Mouse (Mus musculus) midbrain, postnatal 0 days (tissue): ENCODE data around the gene Mrps12. TPM values are rescaled to one million over a fixed set of nuclear protein-coding genes. Genes with fewer than 3 reads are reported as not detected.

Source experiments
- ATAC-seq: fragments of 200-750 bp; cut with Nextera tagmentation; 2 replicates; pipeline ENCODE4 v1.8.0; 2017; ENCODE audit warnings: moderate number of reproducible peaks, mild to moderate bottlenecking, moderate TSS enrichment, moderate library complexity; ENCODE audit not compliant: low FRiP score
- DNase-seq: peaks from one replicate; pipeline ENCODE4 v3.0.0-alpha.2; 2015; ENCODE audit warnings: low spot score
- H3K27ac ChIP-seq: fragments of 300-500 bp; sonication (generic); 2 replicates; pipeline ENCODE4 v1.5.1; 2014; ENCODE audit warnings: low read depth, mild to moderate bottlenecking, low read length, mixed read lengths
- H3K27me3 ChIP-seq: fragments of 300-500 bp; sonication (generic); 2 replicates; pipeline ENCODE4 v1.6.1; 2014; ENCODE audit warnings: low read length, control low read depth, mixed read lengths; ENCODE audit not compliant: insufficient read depth
- H3K36me3 ChIP-seq: fragments of 300-500 bp; sonication (generic); 2 replicates; pipeline ENCODE4 v1.6.1; 2014; ENCODE audit warnings: low read length, control low read depth, mixed read lengths; ENCODE audit not compliant: insufficient read depth
- H3K4me1 ChIP-seq: fragments of 300-500 bp; sonication (generic); 2 replicates; pipeline ENCODE4 v1.6.1; 2014; ENCODE audit warnings: mild to moderate bottlenecking, control low read depth, antibody characterized with exemption, low read length, mixed read lengths; ENCODE audit not compliant: insufficient read depth
- H3K4me2 ChIP-seq: fragments of 300-500 bp; sonication (generic); 2 replicates; pipeline ENCODE4 v1.6.1; 2014; ENCODE audit warnings: low read depth, mild to moderate bottlenecking, low read length, mixed read lengths; ENCODE audit not compliant: poor library complexity, severe bottlenecking
- H3K4me3 ChIP-seq: fragments of 300-500 bp; sonication (generic); 2 replicates; pipeline ENCODE4 v1.5.1; 2014; ENCODE audit warnings: low read depth, mild to moderate bottlenecking, low read length, moderate library complexity
- H3K9ac ChIP-seq: fragments of 300-500 bp; sonication (generic); replicated peaks from 2 replicates; pipeline ENCODE4 v1.6.1; 2014; ENCODE audit warnings: mild to moderate bottlenecking, low read length, moderate library complexity, mixed read lengths; ENCODE audit not compliant: poor library complexity, severe bottlenecking
- H3K9me3 ChIP-seq: fragments of 300-500 bp; sonication (generic); 2 replicates; pipeline ENCODE4 v1.6.1; 2016; ENCODE audit warnings: low read length, control low read depth
- CTCF ChIP-seq: IDR thresholded peaks from 2 replicates; pipeline ENCODE4 v1.5.1; 2016; ENCODE audit warnings: antibody characterized with exemption, mild to moderate bottlenecking
- WGBS: fragments of 180-500 bp; shearing (Covaris S2); extraction: QIAGEN DNeasy Blood & Tissue Kit; methylation state at CpG from one replicate; pipeline ENCODE4 v1.1.7; 2014; 5-methylcytosine and 5-hydroxymethylcytosine counted together
- polyA plus RNA-seq: library from polyadenylated mRNA; unstranded; fragments of >200 nt; fragmentation: Nextera tagmentation; extraction: Ambion mirVana; gene quantifications from 2 replicates; pipeline ENCODE4 v1.2.1, GENCODE M21; 2015
- total RNA-seq: library from RNA; depleted of rRNA; stranded (reverse); fragments of >200 nt; gene quantifications from 2 replicates; pipeline ENCODE4 v1.2.3, GENCODE M21; 2014

The Mrps12 gene
- total and polyA plus RNA-seq, 2 experiments from 2014 or later: 67.5 to 97.3 TPM

DNA sequence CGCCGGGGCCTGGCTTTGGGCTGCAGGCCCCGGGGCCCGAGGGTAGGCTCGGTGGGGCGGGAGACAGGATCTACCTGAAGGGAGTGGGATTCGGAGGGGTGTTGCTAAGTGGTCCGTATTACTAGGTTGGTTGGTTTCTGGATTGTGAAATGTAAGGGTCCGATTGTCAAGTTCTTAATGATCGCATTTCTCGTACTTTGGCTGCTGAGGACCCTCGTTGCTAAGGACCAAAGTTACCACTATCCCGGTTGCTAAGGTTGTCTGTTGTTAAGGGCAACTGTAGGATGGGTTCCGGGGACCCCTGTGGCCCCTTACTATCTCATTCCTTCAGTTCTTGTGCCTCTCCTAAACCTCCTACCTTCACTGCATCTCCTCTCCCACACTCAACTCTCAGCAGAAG lies 25.3 kb upstream of the Mrps12 start:
- Histone ChIP-seq H3K9ac (peak overlapping the region; percentile 55), H3K9me3 (no peaks in the 10 kb centered on the region), H3K27ac (no peak overlapping the region), H3K4me3 (peak overlapping the region; percentile 72), H3K4me2 (peak overlapping the region; percentile 53), H3K36me3 (peaks cover 4% of the 10 kb centered on the region), H3K27me3 (no peaks in the 10 kb centered on the region), H3K4me1 (peaks cover 17% of the 10 kb centered on the region; the same call in 1 of the 2 replicates)
- peak; percentile 12; the same call in 1 of the 2 replicates for ATAC-seq
- TF ChIP-seq CTCF: no peak
- DNase-seq: no peak
- WGBS: under 1% methylated on average over 14 of the region's 14 CpGs

DNA sequence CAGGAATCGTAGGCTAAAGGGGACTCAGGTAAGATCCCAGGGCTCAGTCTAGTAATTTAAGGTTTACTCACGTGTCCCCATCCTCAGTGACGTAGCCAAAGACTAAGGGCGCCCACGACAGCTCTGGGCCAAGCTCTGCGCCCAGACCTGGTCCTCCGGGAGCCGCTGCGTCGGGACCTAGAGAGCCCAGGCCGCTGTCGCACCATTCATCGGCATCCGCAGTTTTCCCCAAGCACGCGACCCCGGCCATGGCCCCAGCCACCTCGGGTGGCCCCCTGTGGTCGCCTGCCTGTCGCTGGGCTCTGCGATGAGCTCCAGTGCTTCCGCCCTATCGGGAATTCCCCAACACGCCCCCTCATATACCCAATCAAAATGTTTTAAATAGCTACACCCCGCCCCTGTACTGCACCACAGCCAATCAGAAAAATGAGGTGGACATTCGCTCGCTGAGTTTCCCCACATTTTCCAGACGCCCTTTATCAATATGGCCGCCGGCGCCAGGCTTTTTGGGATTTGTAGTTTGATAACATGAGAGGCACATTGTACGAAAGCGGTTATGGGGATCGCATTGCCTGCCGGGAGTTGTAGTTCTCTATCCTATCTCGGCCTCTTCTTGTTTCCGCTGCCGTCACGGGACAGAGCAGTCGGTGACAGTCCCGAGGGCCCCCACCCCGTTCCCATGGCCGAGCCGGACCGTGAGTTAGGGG lies 24.7 kb upstream of the Mrps12 start, which contains the start of gene Sirt2:
Gene Sirt2 (plus strand): TSS at position 563 of the 707 bp plus-strand sequence.
- peak within 1 kb of the TSS; percentile 68 for H3K4me2 ChIP-seq
- H3K4me1 ChIP-seq: peaks cover 17% of the 10 kb centered on the region; the same call in 1 of the 2 replicates
- H3K27ac ChIP-seq: no peak within 1 kb of the TSS
- peak within 1 kb of the TSS; percentile 64 for H3K9ac ChIP-seq
- H3K9me3 ChIP-seq: no peaks in the 10 kb centered on the region
- H3K36me3 ChIP-seq: peaks cover 8% of the 10 kb centered on the region
- ATAC-seq: peak; percentile 98
- peak; percentile 99 for DNase-seq
- peak; percentile 42; the same call in 1 of the 2 replicates for TF ChIP-seq CTCF
- under 1% methylated on average over 45 of the region's 45 CpGs for WGBS
- no peaks in the 10 kb centered on the region for H3K27me3 ChIP-seq
- H3K4me3 ChIP-seq: peak within 1 kb of the TSS; percentile 72

DNA sequence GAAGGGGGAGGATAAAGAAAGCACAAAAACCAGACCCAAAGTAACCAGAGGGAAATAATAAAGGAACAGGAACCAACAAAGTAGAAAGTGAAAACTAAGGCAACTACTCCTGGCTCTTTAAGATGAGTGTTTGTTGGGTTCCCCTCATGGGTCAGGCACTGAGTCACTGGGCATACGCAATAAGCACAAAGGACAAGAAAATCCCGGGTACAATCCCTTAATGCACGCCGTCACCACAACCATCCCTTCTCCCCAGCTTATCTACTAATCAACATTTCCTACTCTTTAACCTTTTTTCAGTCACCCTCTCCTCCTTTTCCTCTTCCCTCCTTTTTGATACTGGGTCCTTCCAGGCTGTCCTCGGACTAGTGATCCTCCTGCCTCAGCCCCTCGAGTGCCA lies 23.6 kb upstream of the Mrps12 start:
- no peak for DNase-seq
- TF ChIP-seq CTCF: no peak

DNA sequence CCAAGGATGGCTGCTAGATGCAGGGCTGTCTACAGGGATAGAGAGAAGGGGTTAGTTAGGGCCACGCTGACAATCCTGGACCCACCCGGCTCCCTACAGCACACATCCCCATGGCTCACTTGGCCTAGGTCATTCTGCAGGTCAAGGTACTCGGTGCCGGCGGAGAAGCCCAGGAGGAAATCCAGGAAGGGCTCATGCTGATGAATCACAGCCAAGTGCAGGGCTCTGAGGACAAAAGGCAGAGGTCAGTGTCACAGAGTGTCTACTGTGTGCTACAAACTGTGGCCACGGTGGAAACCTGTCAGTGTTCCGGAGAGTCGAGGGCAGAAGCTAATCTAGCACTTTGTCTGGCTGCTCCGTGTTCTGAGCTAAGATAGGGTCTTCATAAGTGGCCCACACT lies 20.3 kb upstream of the Mrps12 start:
- Histone ChIP-seq H3K27me3 (no peaks in the 10 kb centered on the region), H3K4me3 (no peak overlapping the region), H3K4me2 (no peak overlapping the region), H3K36me3 (peaks cover 35% of the 10 kb centered on the region), H3K4me1 (peaks cover 10% of the 10 kb centered on the region; the same call in 1 of the 2 replicates), H3K27ac (no peak overlapping the region), H3K9me3 (no peaks in the 10 kb centered on the region), H3K9ac (no peak overlapping the region)
- DNase-seq: no peak
- 93% methylated on average over 9 of the region's 9 CpGs for WGBS
- no peak for TF ChIP-seq CTCF
- ATAC-seq: no peak

More for the DNA sequence above, 23.6 kb upstream of the Mrps12 start:
- H3K9ac ChIP-seq: no peak overlapping the region
- H3K4me1 ChIP-seq: peaks cover 17% of the 10 kb centered on the region; the same call in 1 of the 2 replicates
- no peaks in the 10 kb centered on the region for H3K27me3 ChIP-seq
- peaks cover 16% of the 10 kb centered on the region for H3K36me3 ChIP-seq
- no peaks in the 10 kb centered on the region for H3K9me3 ChIP-seq
- H3K27ac ChIP-seq: no peak overlapping the region
- H3K4me2 ChIP-seq: peak overlapping the region; percentile 68
- peak overlapping the region; percentile 72 for H3K4me3 ChIP-seq
- 83% methylated on average over 6 of the region's 6 CpGs for WGBS
- ATAC-seq: no peak

DNA sequence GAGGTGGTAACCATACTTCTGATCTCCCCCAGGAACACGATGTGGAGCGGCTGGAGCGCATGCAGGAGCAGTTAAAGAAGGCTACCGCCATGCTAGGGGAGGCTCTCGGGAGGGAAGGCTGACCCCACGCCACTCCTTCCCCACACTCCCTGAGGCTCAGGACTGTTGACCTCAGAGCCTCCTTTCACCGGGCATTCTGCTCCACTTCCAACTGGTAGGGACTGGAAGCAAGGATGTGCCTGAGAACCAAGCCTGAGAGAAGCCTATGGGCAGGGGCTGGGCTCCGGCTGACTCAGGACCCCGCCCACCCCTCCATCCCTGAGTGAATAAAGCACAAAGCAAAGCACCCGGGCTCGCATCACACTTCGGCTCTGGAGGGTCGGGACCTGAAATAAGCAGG lies 17.0 kb upstream of the Mrps12 start:
- H3K9me3 ChIP-seq: no peaks in the 10 kb centered on the region
- 0 out of 2 replicates have a peak, but pooled peaks cover 11% of the 10 kb centered on the region for H3K27me3 ChIP-seq
- no peak for TF ChIP-seq CTCF
- H3K36me3 ChIP-seq: peaks cover 35% of the 10 kb centered on the region
- peaks cover 3% of the 10 kb centered on the region; the same call in 1 of the 2 replicates for H3K4me1 ChIP-seq
- DNase-seq (no peak), ATAC-seq (no peak)
- H3K9ac ChIP-seq: no peak overlapping the region
- no peak overlapping the region for H3K27ac ChIP-seq
- 84% methylated on average over 13 of the region's 13 CpGs for WGBS
- no peak overlapping the region for H3K4me2 ChIP-seq
- H3K4me3 ChIP-seq: no peak overlapping the region

DNA sequence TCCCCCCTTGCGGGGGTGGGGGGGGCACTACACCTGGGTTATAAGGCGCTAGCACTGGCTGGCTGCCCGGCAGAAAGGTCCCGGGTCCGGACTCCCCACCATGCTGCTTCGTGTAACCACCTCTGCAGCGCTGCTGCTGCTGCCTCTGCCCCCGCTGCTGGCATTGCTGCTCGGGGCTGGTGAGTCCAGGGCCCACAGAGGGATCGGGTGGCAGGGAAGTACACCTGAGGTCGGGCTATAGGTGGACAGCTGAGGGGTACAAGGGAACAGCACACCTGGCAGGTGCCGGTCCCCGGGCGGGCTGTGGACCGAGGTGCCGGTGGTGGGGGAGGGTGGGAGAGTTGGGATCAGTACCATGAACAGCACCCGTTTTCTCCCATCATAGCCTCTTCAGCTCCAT lies 14.5 kb upstream of the Mrps12 start, which contains the start of gene Ccer2:
Gene Ccer2 (plus strand): TSS at position 96 of the 400 bp plus-strand sequence.
- ATAC-seq: peak; percentile 41; the same call in 1 of the 2 replicates
- no peak within 1 kb of the TSS for H3K27ac ChIP-seq
- peaks cover 3% of the 10 kb centered on the region; the same call in 1 of the 2 replicates for H3K4me1 ChIP-seq
- no peak for TF ChIP-seq CTCF
- peak within 1 kb of the TSS; percentile 42 for H3K4me2 ChIP-seq
- 3% methylated on average over 17 of the region's 17 CpGs for WGBS
- H3K27me3 ChIP-seq: 0 out of 2 replicates have a peak, but pooled peaks cover 11% of the 10 kb centered on the region
- no peak for DNase-seq
- peak within 1 kb of the TSS; percentile 40; the same call in 1 of the 2 replicates for H3K9ac ChIP-seq
- H3K9me3 ChIP-seq: no peaks in the 10 kb centered on the region
- H3K4me3 ChIP-seq: peak within 1 kb of the TSS; percentile 20; the same call in 1 of the 2 replicates
- peaks cover 27% of the 10 kb centered on the region for H3K36me3 ChIP-seq
